Mouse (Mus musculus) CH12.LX (cell line): ENCODE results near the gene Vps18.

Source experiments
- CTCF ChIP-seq, 2 experiments: IDR thresholded peaks in 1 of 2; conservative IDR thresholded peaks in 1 of 2; 2 replicates each; pipeline ENCODE4 v1.5.1; 2011 to 2012; ENCODE audit warnings: low read depth in 2 of 2, low read length in 2 of 2, improper control_type of control experiment in 1 of 2, inconsistent platforms in 1 of 2, mild to moderate bottlenecking in 1 of 2, moderate library complexity in 1 of 2
- E2F4 ChIP-seq: IDR thresholded peaks from 2 replicates; pipeline ENCODE4 v1.6.1; 2011; ENCODE audit warnings: low read depth, low read length, improper control_type of control experiment; ENCODE audit not compliant: insufficient replicate concordance
- EP300 ChIP-seq: IDR thresholded peaks from 2 replicates; pipeline ENCODE4 v1.6.1; 2011; ENCODE audit warnings: low read length, improper control_type of control experiment
- HCFC1 ChIP-seq: IDR thresholded peaks from 2 replicates; pipeline ENCODE4 v1.6.1; 2012; ENCODE audit warnings: low read depth, mild to moderate bottlenecking, inconsistent platforms, low read length, improper control_type of control experiment
- MAZ ChIP-seq: IDR thresholded peaks from 2 replicates; pipeline ENCODE4 v1.6.1; 2012; ENCODE audit warnings: low read depth, mild to moderate bottlenecking, inconsistent platforms, low read length, improper control_type of control experiment, moderate library complexity
- POLR2A ChIP-seq: IDR thresholded peaks from 2 replicates; pipeline ENCODE4 v1.6.1; 2011; ENCODE audit warnings: low read depth, mild to moderate bottlenecking, improper control_type of control experiment, low read length
- POLR2AphosphoS2 ChIP-seq: IDR thresholded peaks from 2 replicates; pipeline ENCODE4 v1.6.1; 2011; ENCODE audit warnings: low read depth, low read length, improper control_type of control experiment
- TCF12 ChIP-seq: IDR thresholded peaks from 2 replicates; pipeline ENCODE4 v1.6.1; 2014; ENCODE audit warnings: low read depth, mild to moderate bottlenecking, inconsistent platforms, low read length, improper control_type of control experiment
- UBTF ChIP-seq: IDR thresholded peaks from 2 replicates; pipeline ENCODE4 v1.6.1; 2012; ENCODE audit warnings: low read depth, mild to moderate bottlenecking, inconsistent platforms, low read length, improper control_type of control experiment, moderate library complexity
- ZMIZ1 ChIP-seq: IDR thresholded peaks from 2 replicates; pipeline ENCODE4 v1.6.1; 2012; ENCODE audit warnings: low read depth, mild to moderate bottlenecking, inconsistent platforms, low read length, improper control_type of control experiment
- ZNF384 ChIP-seq: IDR thresholded peaks from 2 replicates; pipeline ENCODE4 v1.6.1; 2012; ENCODE audit warnings: low read depth, low read length, improper control_type of control experiment, inconsistent platforms

- TF ChIP-seq E2F4 = no peak
- TF ChIP-seq POLR2A = no peak
- no peak for TF ChIP-seq MAZ
- TF ChIP-seq EP300 = no peak
- TF ChIP-seq ZMIZ1 = no peak
- TF ChIP-seq POLR2AphosphoS2 = no peak
- no peak for TF ChIP-seq CTCF (conservative IDR thresholded peaks at IDR 0.05 in 1 of 2, IDR thresholded peaks at IDR 0.05 in 1 of 2; ENCODE audit: low read depth in 2 of 2, low read length in 2 of 2)
- TF ChIP-seq UBTF = no peak
- TF ChIP-seq HCFC1 = no peak
- TF ChIP-seq TCF12 = no peak
- no peak for TF ChIP-seq ZNF384
Observed at GRCm38 (mm10) chr2:119334964-119335525, 46.5 kb downstream of the Vps18 start.
